Mouse (Mus musculus) embryonic facial prominence, embryonic 11.5 days (tissue): ENCODE measurements around the gene Gm20518. TPM values are rescaled to one million over a fixed set of nuclear protein-coding genes. Genes with fewer than 3 reads are reported as not detected.

ENCODE experiments used
- ATAC-seq: fragments of 200-750 bp; cut with Nextera tagmentation; replicated peaks from 2 replicates; pipeline ENCODE4 v1.8.0; 2017; ENCODE audit warnings: low read depth; ENCODE audit not compliant: insufficient number of reproducible peaks, low FRiP score, low TSS enrichment
- DNase-seq: peaks from one replicate; pipeline ENCODE4 v3.0.0-alpha.2; 2015; ENCODE audit warnings: low spot score
- H3K27ac ChIP-seq: fragments of 300-500 bp; sonication (generic); replicated peaks from 2 replicates; pipeline ENCODE4 v1.5.1; 2014; ENCODE audit warnings: mild to moderate bottlenecking, low read depth, low read length, control low read depth
- H3K27me3 ChIP-seq: fragments of 300-500 bp; sonication (generic); 2 replicates; pipeline ENCODE4 v1.6.1; 2014; ENCODE audit warnings: mild to moderate bottlenecking, low read length, moderate library complexity, mixed read lengths; ENCODE audit not compliant: control insufficient read depth, insufficient read depth
- H3K36me3 ChIP-seq: fragments of 300-500 bp; sonication (generic); replicated peaks from 2 replicates; pipeline ENCODE4 v1.6.1; 2014; ENCODE audit warnings: low read depth, mild to moderate bottlenecking, low read length, moderate library complexity, mixed read lengths; ENCODE audit not compliant: control insufficient read depth, insufficient read depth
- H3K4me1 ChIP-seq: fragments of 300-500 bp; sonication (generic); 2 replicates; pipeline ENCODE4 v1.6.1; 2014; ENCODE audit warnings: low read length, mixed read lengths; ENCODE audit not compliant: control insufficient read depth, insufficient read depth
- H3K4me2 ChIP-seq: fragments of 300-500 bp; sonication (generic); 2 replicates; pipeline ENCODE4 v1.6.1; 2014; ENCODE audit warnings: low read depth, mild to moderate bottlenecking, control low read depth, low read length, moderate library complexity
- H3K4me3 ChIP-seq: fragments of 300-500 bp; sonication (generic); 2 replicates; pipeline ENCODE4 v1.5.1; 2014; ENCODE audit warnings: low read depth, low read length, control low read depth
- H3K9ac ChIP-seq: fragments of 300-500 bp; sonication (generic); replicated peaks from 2 replicates; pipeline ENCODE4 v1.6.1; 2014; ENCODE audit warnings: mild to moderate bottlenecking, control low read depth, low read length
- H3K9me3 ChIP-seq: fragments of 300-500 bp; sonication (generic); replicated peaks from 2 replicates; pipeline ENCODE4 v1.6.1; 2016; ENCODE audit warnings: mild to moderate bottlenecking, low read length, inconsistent platforms, mixed read lengths; ENCODE audit not compliant: control insufficient read depth
- WGBS: fragments of 180-500 bp; shearing (Covaris S2); extraction: QIAGEN DNeasy Blood & Tissue Kit; methylation state at CpG from one replicate; pipeline ENCODE4 v1.1.7; 2014; 5-methylcytosine and 5-hydroxymethylcytosine counted together
- polyA plus RNA-seq: library from polyadenylated mRNA; unstranded; fragments of >200 nt; fragmentation: Nextera tagmentation; extraction: Ambion mirVana; gene quantifications from 2 replicates; pipeline ENCODE4 v1.2.1, GENCODE M21; 2014

The Gm20518 gene
- polyA plus RNA-seq, 1 experiment from 2014 or later, result 0.14 TPM

DNA sequence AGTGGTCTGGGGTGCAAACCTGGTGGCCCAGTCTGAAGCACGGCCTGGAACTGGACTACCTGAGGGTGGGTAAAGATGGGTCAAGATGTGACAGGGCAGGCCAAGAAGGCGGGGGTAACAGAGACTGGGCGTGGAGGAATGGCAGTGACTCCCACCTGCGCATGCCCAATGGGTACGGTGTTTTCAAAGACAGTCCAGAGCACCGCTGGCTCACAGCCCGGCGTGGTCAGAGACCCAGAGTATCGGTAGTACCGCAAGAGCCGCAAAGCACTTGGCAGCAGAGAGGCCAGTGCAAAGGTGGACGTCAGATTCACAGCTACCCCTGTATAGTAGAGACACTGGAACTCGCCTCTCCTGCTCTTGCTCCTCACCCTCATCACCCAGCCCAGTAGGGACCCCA is 56.0 kb downstream of the Gm20518 start:
- Histone ChIP-seq H3K4me1 (peaks cover 5% of the 10 kb centered on the region; the same call in 1 of the 2 replicates), H3K4me3 (no peak overlapping the region), H3K27me3 (peaks cover 50% of the 10 kb centered on the region), H3K36me3 (no peaks in the 10 kb centered on the region), H3K27ac (no peak overlapping the region), H3K9me3 (no peaks in the 10 kb centered on the region), H3K4me2 (no peak overlapping the region), H3K9ac (no peak overlapping the region)
- 48% methylated on average over 13 of the region's 13 CpGs for WGBS
- ATAC-seq, result no peak
- DNase-seq, result no peak

DNA sequence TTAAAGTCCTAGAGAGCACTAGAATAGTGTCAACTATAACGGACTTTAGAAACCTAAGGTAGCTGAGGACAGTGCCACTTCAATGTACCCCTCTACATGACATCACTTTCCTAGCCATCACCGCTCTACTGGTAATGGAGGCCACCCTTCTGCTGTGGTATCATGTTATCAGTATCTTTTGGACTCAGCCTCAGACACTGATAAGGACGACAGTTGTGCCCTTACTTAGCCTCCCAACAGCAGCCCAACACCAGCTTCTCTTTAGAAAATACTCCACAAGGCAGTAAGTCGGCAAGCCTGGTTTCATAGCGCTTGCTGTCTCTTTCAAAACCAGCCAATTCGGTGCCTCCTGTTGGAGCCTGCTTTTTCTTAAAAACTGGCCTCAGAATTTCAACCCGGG is 56.9 kb downstream of the Gm20518 start:
- Histone ChIP-seq H3K9me3 (no peaks in the 10 kb centered on the region), H3K36me3 (no peaks in the 10 kb centered on the region), H3K9ac (no peak overlapping the region), H3K4me2 (peak overlapping the region; percentile 99), H3K27ac (no peak overlapping the region), H3K4me1 (peaks cover 5% of the 10 kb centered on the region; the same call in 1 of the 2 replicates), H3K27me3 (peaks cover 54% of the 10 kb centered on the region), H3K4me3 (no peak overlapping the region)
- DNase-seq (no peak), ATAC-seq (no peak)
- WGBS, result 48% methylated on average over 7 of the region's 7 CpGs

DNA sequence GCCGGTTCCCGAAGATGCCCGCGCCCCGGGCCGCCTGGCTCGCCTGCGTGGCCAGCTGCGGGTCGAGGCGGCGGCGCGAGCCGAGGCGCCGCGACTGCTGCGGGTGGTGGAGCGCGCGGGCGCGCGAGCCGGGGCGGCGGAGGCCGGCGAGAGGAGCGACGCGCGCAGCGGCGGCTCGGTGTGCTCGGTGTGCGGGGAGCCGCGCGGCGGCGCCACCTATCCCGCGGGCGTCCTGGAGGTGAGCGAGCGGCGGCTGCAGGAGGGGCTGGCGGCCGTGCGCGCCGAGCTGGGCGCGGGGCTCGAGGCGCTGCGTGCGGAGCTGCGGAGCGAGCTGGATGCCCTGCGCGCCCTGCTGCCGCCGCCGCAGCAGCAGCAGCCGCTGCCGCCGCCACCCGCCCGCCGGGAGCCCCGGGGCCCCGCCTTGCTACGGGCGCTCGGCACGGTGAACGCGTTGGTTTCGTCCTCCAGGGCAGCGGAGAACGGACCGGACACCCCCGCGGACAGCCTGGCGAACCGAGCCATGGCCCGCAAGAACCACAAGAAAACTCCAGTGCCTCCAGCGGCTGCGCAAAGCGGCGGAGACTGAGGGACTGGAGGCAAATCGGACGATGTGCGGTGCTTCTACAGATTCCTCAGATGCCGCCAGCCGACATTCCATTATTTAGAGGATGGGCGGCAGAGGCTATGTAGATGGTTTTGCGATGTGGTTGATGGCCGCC is 57.6 kb downstream of the Gm20518 start:
- WGBS, result under 1% methylated on average over 75 of the region's 103 CpGs
- 0 out of 2 replicates have a peak, but pooled peaks have one; percentile 10 for ATAC-seq
- H3K27ac ChIP-seq, result 0 out of 2 replicates have a peak overlapping the region, but pooled peaks have one; percentile 20

DNA sequence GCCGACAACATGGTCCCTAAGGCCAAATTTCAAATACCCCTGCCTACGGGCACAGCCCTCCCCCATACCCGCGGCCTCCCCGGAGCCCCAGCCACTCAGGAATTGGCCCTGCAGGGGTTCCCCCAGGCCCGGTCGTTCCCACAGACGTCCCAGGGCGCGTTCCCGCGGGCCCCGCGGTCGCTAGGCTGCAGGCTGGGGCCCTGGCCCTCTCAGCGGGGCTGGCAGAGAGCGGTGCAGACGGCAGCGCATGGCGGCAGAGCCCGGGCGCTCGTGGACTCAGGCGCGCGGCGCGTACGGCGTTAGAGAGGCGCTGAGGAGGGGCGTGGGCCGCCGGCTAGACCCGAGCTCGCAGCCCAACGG is 58.2 kb downstream of the Gm20518 start:
- peak; percentile 57 for DNase-seq
- H3K4me1 ChIP-seq, result peaks cover 5% of the 10 kb centered on the region; the same call in 1 of the 2 replicates
- peak overlapping the region; percentile 99 for H3K4me2 ChIP-seq
- under 1% methylated on average over 37 of the region's 37 CpGs for WGBS
- peaks cover 54% of the 10 kb centered on the region for H3K27me3 ChIP-seq
- 0 out of 2 replicates have a peak overlapping the region, but pooled peaks have one; percentile 20 for H3K27ac ChIP-seq
- H3K9me3 ChIP-seq, result no peaks in the 10 kb centered on the region
- peak overlapping the region; percentile 71 for H3K9ac ChIP-seq
- peak; percentile 49; the same call in 1 of the 2 replicates for ATAC-seq
- H3K4me3 ChIP-seq, result peak overlapping the region; percentile 60
- H3K36me3 ChIP-seq, result no peaks in the 10 kb centered on the region

More for the DNA sequence above, 57.6 kb downstream of the Gm20518 start:
- no peaks in the 10 kb centered on the region for H3K36me3 ChIP-seq
- peak overlapping the region; percentile 99 for H3K4me2 ChIP-seq
- peak; percentile 55 for DNase-seq
- peak overlapping the region; percentile 60 for H3K4me3 ChIP-seq
- H3K4me1 ChIP-seq, result peaks cover 5% of the 10 kb centered on the region; the same call in 1 of the 2 replicates
- peaks cover 54% of the 10 kb centered on the region for H3K27me3 ChIP-seq
- H3K9me3 ChIP-seq, result no peaks in the 10 kb centered on the region
- H3K9ac ChIP-seq, result peak overlapping the region; percentile 71

DNA sequence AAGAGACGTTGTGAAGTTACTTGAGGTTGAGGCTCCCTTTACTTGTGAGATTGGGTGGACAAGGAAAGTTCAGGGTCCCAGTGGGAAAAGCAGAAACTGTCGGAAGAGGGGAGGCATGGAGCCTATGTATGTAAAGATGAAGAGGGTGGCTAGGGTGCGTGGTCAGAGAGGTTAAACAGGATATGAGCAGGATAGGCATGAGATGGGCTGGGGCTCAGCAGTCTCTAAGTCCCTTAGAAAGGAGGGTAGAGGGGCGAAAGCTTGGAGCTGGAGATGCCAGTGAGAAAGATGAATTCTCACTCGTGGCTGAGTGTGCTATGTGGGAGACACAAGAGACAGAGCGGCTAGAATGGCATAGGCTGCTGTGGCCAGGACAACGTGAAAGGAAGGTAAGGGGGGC is 58.6 kb downstream of the Gm20518 start, which contains the start of gene B830017H08Rik:
Gene B830017H08Rik, plus strand, starts transcription at position 301 of the 400 bp plus-strand sequence.
- 0 out of 2 replicates have a peak within 1 kb of the TSS, but pooled peaks have one; percentile 20 for H3K27ac ChIP-seq

DNA sequence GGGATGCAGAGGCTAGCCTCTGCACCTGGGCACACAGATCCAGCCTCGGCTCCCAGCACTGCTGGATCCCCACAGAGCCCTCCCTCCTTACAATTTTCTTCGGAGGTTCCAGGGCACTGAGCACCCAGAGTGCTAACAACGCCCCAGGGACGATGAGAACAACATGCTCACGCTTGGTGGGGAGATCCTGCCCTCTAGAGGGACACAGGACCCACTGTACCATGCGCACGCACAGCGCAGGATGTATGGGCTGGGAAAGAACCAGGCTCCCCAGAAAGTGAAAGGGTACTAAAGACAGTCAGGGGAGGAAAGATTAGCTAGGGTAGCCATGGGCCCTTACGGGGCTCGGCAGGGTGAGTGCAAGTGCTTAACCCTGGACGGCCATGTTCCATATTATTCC is 59.7 kb downstream of the Gm20518 start:
- no peak overlapping the region for H3K9ac ChIP-seq
- no peak overlapping the region for H3K27ac ChIP-seq
- no peaks in the 10 kb centered on the region for H3K9me3 ChIP-seq
- peaks cover 5% of the 10 kb centered on the region; the same call in 1 of the 2 replicates for H3K4me1 ChIP-seq
- H3K4me2 ChIP-seq, result no peak overlapping the region
- H3K27me3 ChIP-seq, result peaks cover 54% of the 10 kb centered on the region
- WGBS, result 8% methylated on average over 11 of the region's 11 CpGs
- no peak for ATAC-seq
- no peak overlapping the region for H3K4me3 ChIP-seq
- H3K36me3 ChIP-seq, result no peaks in the 10 kb centered on the region
- DNase-seq, result peak; percentile 36

More for the DNA sequence above, 58.6 kb downstream of the Gm20518 start, which contains the start of gene B830017H08Rik:
- ATAC-seq, result no peak
- Histone ChIP-seq H3K9ac (peak within 1 kb of the TSS; percentile 71), H3K36me3 (no peaks in the 10 kb centered on the region), H3K4me2 (peak within 1 kb of the TSS; percentile 99), H3K4me1 (peaks cover 5% of the 10 kb centered on the region; the same call in 1 of the 2 replicates), H3K4me3 (peak within 1 kb of the TSS; percentile 60), H3K9me3 (no peaks in the 10 kb centered on the region), H3K27me3 (peaks cover 54% of the 10 kb centered on the region)
- WGBS, result 20% methylated on average over 7 of the region's 7 CpGs
- no peak for DNase-seq

DNA sequence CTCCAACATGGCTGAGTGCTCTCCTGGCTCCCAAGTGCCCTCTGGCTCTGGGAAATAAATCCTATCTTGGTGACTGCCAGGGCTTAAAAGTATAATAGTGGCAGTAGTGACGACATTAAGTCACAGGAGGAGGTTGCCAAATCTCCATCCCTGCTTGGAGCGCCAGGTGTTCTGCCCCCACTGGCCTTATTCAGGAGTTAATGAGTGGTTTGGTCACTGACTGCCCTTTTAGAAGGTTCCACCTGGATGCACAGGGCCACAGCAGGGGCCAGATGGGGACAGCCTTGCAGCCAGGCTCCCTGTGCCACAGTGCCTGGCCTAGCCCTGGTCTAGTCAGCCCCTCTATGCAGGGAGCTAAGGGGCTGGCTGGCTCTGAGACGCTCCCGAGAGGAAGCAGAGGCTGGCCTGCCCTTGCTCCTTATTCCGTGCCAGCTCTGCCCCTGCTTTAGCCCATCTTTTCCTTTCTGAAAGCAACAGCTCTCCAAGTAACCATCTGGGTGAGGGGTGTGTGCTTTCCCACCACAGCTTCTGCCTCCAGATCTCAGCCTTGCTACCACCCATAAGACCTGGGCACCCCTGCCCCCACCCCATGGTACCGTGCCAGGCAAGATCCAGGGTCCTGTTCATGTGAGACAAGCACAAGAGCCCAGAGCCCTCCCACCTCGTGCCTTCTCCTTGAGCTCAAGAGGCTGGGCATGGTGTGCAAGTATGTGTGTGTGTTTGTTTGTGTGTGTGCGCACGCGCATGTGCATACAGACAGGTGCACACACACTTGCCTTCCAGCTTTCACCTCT is 60.9 kb downstream of the Gm20518 start:
- no peak overlapping the region for H3K4me3 ChIP-seq
- peaks cover 5% of the 10 kb centered on the region; the same call in 1 of the 2 replicates for H3K4me1 ChIP-seq
- H3K9me3 ChIP-seq, result no peaks in the 10 kb centered on the region
- no peaks in the 10 kb centered on the region for H3K36me3 ChIP-seq
- 56% methylated on average over 10 of the region's 10 CpGs for WGBS
- H3K27ac ChIP-seq, result no peak overlapping the region
- no peak for DNase-seq
- no peak overlapping the region for H3K4me2 ChIP-seq
- H3K27me3 ChIP-seq, result peaks cover 52% of the 10 kb centered on the region
- H3K9ac ChIP-seq, result no peak overlapping the region
- ATAC-seq, result no peak
